Mouse (Mus musculus): Measurements from ENCODE around the gene Cdk20.

GRCm38 (mm10) chr13:64396979-64397378 lies 35.1 kb upstream of the Cdk20 start:
- TF ChIP-seq CTCF (IDR thresholded peaks at IDR 0.05; ENCODE audit: low read depth, low read length) (no peak), POLR2A (IDR thresholded peaks at IDR 0.05; ENCODE audit: extremely low read depth, insufficient read depth, low read length) (no peak)

Measured in liver, adult 2 months (tissue).